28 mouse cellular contexts compared by ENCODE assay signal in the genomic region with DNA sequence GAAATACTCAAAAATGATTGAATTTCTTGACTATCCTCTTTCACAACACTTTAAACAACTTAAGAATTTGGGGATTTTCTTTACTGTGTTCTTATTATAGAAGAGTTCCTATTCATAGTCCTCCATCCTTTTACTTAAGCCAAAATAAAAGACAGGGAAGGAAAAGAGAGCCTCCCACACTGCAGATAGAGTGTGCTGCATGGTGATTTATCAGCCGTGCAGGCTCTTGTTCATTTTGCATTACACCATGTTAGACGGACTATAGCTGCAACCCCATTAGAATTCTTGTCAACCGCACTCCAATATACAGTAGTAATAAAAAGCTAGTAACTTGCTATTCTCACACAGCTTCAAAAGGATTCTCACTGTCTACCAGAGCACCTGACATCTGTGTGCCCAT.
DNase-seq lines count a peak whose midpoint lies in the region; ATAC-seq lines count a peak whose summit lies in the region.
"Had no signal": no experiment of that assay in that cellular context is flagged by ENCODE, and none has a peak within 500 bp of the region (broad histone marks: within the 10 kb centered on the region; RNA-seq: fewer than 3 reads in every experiment).

No protein-coding gene starts in this region.

- ATAC-seq in frontal cortex, adult (ENCODE audit: low TSS enrichment): peak; percentile 99
- peak; percentile 66; the same call in 1 of the 2 replicates for ATAC-seq in neural tube, embryonic 14.5 days (ENCODE audit: low read depth)
- no peak for ATAC-seq in neural tube, embryonic 15.5 days (ENCODE audit: low FRiP score)
- ATAC-seq: activated CD4-positive, CD25-positive, alpha-beta regulatory T cell, adult 4 months; CD4-positive, CD25-positive, alpha-beta regulatory T cell, adult 4 months; forebrain, embryonic 14.5 days; forebrain, embryonic 16.5 days; Patski had no signal

- no peak overlapping the region for H3K4me3 ChIP-seq in neural tube, embryonic 14.5 days (ENCODE audit: low read depth, low read length)
- no peak overlapping the region for H3K4me3 ChIP-seq in neural tube, embryonic 15.5 days (replicated peaks)
- H3K4me3 ChIP-seq: embryonic facial prominence, embryonic 13.5 days; embryonic facial prominence, embryonic 15.5 days; erythroblast, embryonic 14.5 days; forebrain, embryonic 10.5 days; forebrain, embryonic 12.5 days had no signal

- H3K4me2 ChIP-seq in neural tube, embryonic 14.5 days (ENCODE audit: low read depth, low read length): no peak overlapping the region
- no peak overlapping the region for H3K4me2 ChIP-seq in neural tube, embryonic 15.5 days
- H3K4me2 ChIP-seq: embryonic facial prominence, embryonic 13.5 days; embryonic facial prominence, embryonic 15.5 days; forebrain, embryonic 12.5 days had no signal

- no peak for DNase-seq in frontal cortex, postnatal 25 days (ENCODE audit: low spot score in 2 of 2)
- DNase-seq in brain, adult 2 months (ENCODE audit: low read depth, low spot score): peak; percentile 53
- DNase-seq: adrenal gland, adult 8-10 months; adrenal gland, postnatal 14 days; adrenal gland, postnatal 36 days; B cell, adult 2 months; cerebellum, adult 11 months; cerebellum, adult 18-20 months; cerebellum, adult 8-10 months; cerebellum, adult 9-11 months; cerebellum, postnatal 14 days; cerebellum, postnatal 36 days; embryo, embryonic 11 days had no signal

- H3K36me3 ChIP-seq in neural tube, embryonic 14.5 days (ENCODE audit: control insufficient read depth, insufficient read depth, low read length): no peaks in the 10 kb centered on the region
- H3K36me3 ChIP-seq in neural tube, embryonic 15.5 days: no peaks in the 10 kb centered on the region
- H3K36me3 ChIP-seq: embryonic facial prominence, embryonic 13.5 days; embryonic facial prominence, embryonic 15.5 days; forebrain, embryonic 10.5 days; forebrain, embryonic 12.5 days; G1E had no signal

- H3K9ac ChIP-seq in neural tube, embryonic 14.5 days (replicated peaks; ENCODE audit: low read depth, low read length): no peak overlapping the region
- no peak overlapping the region for H3K9ac ChIP-seq in neural tube, embryonic 15.5 days (replicated peaks)
- H3K9ac ChIP-seq: embryonic facial prominence, embryonic 13.5 days; embryonic facial prominence, embryonic 15.5 days; forebrain, embryonic 12.5 days had no signal

- H3K9me3 ChIP-seq in neural tube, embryonic 14.5 days (ENCODE audit: control insufficient read depth, low read length): no peaks in the 10 kb centered on the region
- H3K9me3 ChIP-seq in neural tube, embryonic 15.5 days (replicated peaks): no peaks in the 10 kb centered on the region
- H3K9me3 ChIP-seq: embryonic facial prominence, embryonic 13.5 days; embryonic facial prominence, embryonic 15.5 days; forebrain, embryonic 10.5 days; forebrain, embryonic 12.5 days; G1E had no signal

- H3K4me1 ChIP-seq in neural tube, embryonic 14.5 days (ENCODE audit: control insufficient read depth, insufficient read depth, low read length): no peaks in the 10 kb centered on the region
- H3K4me1 ChIP-seq in neural tube, embryonic 15.5 days: no peaks in the 10 kb centered on the region
- H3K4me1 ChIP-seq: embryonic facial prominence, embryonic 13.5 days; embryonic facial prominence, embryonic 15.5 days; forebrain, embryonic 10.5 days; forebrain, embryonic 12.5 days had no signal

- 66% methylated on average over 3 of the region's 3 CpGs for WGBS in neural tube, embryonic 14.5 days
- 56% methylated on average over 3 of the region's 3 CpGs for WGBS in neural tube, embryonic 15.5 days

- no peaks in the 10 kb centered on the region for H3K27me3 ChIP-seq in neural tube, embryonic 14.5 days (ENCODE audit: control insufficient read depth, insufficient read depth, low read length)
- no peaks in the 10 kb centered on the region for H3K27me3 ChIP-seq in neural tube, embryonic 15.5 days (replicated peaks)
- H3K27me3 ChIP-seq: CH12.LX; embryonic facial prominence, embryonic 13.5 days; embryonic facial prominence, embryonic 15.5 days; forebrain, embryonic 12.5 days; Patski had no signal

- no peak overlapping the region for H3K27ac ChIP-seq in neural tube, embryonic 14.5 days (ENCODE audit: low read depth, low read length)
- H3K27ac ChIP-seq in neural tube, embryonic 15.5 days (replicated peaks): no peak overlapping the region
- H3K27ac ChIP-seq: embryonic facial prominence, embryonic 13.5 days; embryonic facial prominence, embryonic 15.5 days; forebrain, embryonic 10.5 days; forebrain, embryonic 12.5 days had no signal
